Mouse (Mus musculus): Measurements from ENCODE around the gene Prg3. TPM values are rescaled to one million over a fixed set of nuclear protein-coding genes. Genes with fewer than 3 reads are reported as not detected.

The Prg3 gene
- total and polyA plus RNA-seq, 3 experiments = 0.42 to 92.3 TPM; not detected in 1

DNA sequence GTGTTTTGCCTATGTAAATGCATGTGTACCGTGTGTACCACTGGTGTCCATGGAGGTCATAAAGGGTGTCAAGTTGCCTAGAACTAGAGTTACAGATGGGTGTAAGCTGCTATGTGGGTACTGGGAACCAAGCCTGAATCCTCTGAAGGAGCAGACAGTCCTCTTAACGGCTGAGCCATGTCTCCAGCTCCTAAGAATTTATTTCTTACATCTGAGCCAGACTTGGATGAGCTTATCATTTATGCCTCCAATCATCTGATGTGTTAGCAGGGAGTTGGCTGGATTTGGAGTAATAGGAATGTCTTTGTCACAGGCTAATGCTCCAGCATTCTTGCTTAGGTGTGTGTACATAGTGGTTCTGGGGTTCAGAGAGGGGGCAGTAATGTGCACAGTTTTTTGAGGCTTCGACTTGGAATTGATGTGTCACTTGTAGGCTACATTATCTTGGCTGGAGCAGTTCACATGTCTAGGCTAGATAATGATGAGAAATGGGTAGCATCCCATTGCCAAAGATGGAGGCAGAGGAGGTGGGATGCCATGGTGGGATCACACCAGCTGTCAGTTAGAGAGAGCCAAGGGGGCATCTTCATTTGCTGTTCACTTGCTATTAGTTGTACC lies 40.8 kb upstream of the Prg3 start:
- Histone ChIP-seq H3K4me3 (ENCODE audit: low read depth, low read length) (no peak overlapping the region), H3K36me3 (replicated peaks) (peaks cover 94% of the 10 kb centered on the region), H3K9me3 (replicated peaks) (no peaks in the 10 kb centered on the region), H3K27me3 (ENCODE audit: insufficient read depth, low read length) (no peaks in the 10 kb centered on the region), H3K4me1 (ENCODE audit: insufficient read depth, low read depth, low read length) (peaks cover 42% of the 10 kb centered on the region)
- DNase-seq (ENCODE audit: low spot score) = no peak
- no peak for ATAC-seq (ENCODE audit: extremely low read depth, insufficient number of reproducible peaks, low FRiP score, poor library complexity, severe bottlenecking)
- TF ChIP-seq TAL1 (conservative IDR thresholded peaks at IDR 0.05; ENCODE audit: low read depth, low read length) (no peak), POLR2AphosphoS5 (IDR thresholded peaks at IDR 0.05; ENCODE audit: insufficient replicate concordance, low read depth, low read length) (no peak), CTCF (IDR thresholded peaks at IDR 0.05; ENCODE audit: low read depth, low read length) (no peak), GATA1 (IDR thresholded peaks at IDR 0.05; ENCODE audit: borderline replicate concordance, low read length) (no peak), GATA2 (IDR thresholded peaks at IDR 0.05; ENCODE audit: borderline replicate concordance, low read depth, low read length) (no peak)

DNA sequence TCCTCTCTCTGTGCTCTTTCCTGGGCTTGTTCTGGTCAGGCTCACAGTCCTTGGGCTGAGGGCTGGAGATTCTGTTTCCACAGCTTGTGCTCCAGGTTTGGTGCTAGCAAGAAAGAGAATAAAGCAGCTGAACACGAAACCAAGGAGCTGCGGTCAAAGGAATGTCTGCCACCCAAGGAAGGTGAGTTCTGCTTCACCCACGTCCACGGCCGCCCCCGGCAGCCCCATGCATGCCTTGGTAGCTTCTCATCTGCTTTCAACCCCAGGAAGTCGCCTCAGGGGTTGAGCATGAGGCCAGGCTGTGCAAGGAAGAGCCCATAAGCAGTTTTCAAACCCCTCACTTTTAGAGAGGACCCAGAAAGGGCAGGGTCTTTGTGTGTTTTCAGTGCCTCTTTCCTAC lies 39.8 kb upstream of the Prg3 start:
- peaks cover 96% of the 10 kb centered on the region for H3K36me3 ChIP-seq (replicated peaks)
- H3K9me3 ChIP-seq (replicated peaks) = no peaks in the 10 kb centered on the region
- H3K27me3 ChIP-seq (ENCODE audit: insufficient read depth, low read length) = no peaks in the 10 kb centered on the region
- TF ChIP-seq CTCF (IDR thresholded peaks at IDR 0.05; ENCODE audit: low read depth, low read length) (no peak), TAL1 (conservative IDR thresholded peaks at IDR 0.05; ENCODE audit: low read depth, low read length) (no peak), POLR2AphosphoS5 (IDR thresholded peaks at IDR 0.05; ENCODE audit: insufficient replicate concordance, low read depth, low read length) (no peak), GATA2 (IDR thresholded peaks at IDR 0.05; ENCODE audit: borderline replicate concordance, low read depth, low read length) (no peak), GATA1 (IDR thresholded peaks at IDR 0.05; ENCODE audit: borderline replicate concordance, low read length) (no peak)
- DNase-seq (ENCODE audit: low spot score) = no peak
- ATAC-seq (ENCODE audit: extremely low read depth, insufficient number of reproducible peaks, low FRiP score, poor library complexity, severe bottlenecking) = no peak
- peaks cover 42% of the 10 kb centered on the region for H3K4me1 ChIP-seq (ENCODE audit: insufficient read depth, low read depth, low read length)
- no peak overlapping the region for H3K4me3 ChIP-seq (ENCODE audit: low read depth, low read length)

DNA sequence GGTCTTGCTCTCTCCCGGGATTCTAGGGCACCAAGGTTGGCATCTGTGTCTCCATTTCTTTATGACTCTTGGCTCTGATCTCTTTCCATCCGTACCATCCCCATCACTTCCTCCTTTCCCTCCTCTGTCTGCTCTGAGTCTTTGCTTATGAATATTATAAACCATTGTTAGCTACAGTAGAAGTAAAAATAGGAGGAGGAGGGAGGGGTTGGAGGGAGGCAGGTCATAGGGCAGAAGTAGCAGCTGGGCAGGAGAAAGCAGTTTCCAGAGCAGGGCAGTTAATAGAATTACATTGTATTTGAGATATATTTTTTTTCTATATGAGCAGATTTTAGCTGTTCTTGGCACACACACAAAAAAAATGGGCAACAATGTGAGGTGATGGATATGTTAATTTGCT lies 39.3 kb upstream of the Prg3 start:
- H3K4me3 ChIP-seq (ENCODE audit: low read depth, low read length) = no peak overlapping the region
- H3K9me3 ChIP-seq (replicated peaks) = no peaks in the 10 kb centered on the region
- TF ChIP-seq GATA1 (IDR thresholded peaks at IDR 0.05; ENCODE audit: borderline replicate concordance, low read length) (no peak), GATA2 (IDR thresholded peaks at IDR 0.05; ENCODE audit: borderline replicate concordance, low read depth, low read length) (no peak), CTCF (IDR thresholded peaks at IDR 0.05; ENCODE audit: low read depth, low read length) (no peak), TAL1 (conservative IDR thresholded peaks at IDR 0.05; ENCODE audit: low read depth, low read length) (no peak), POLR2AphosphoS5 (IDR thresholded peaks at IDR 0.05; ENCODE audit: insufficient replicate concordance, low read depth, low read length) (no peak)
- ATAC-seq (ENCODE audit: extremely low read depth, insufficient number of reproducible peaks, low FRiP score, poor library complexity, severe bottlenecking) (no peak), DNase-seq (ENCODE audit: low spot score) (no peak)
- no peaks in the 10 kb centered on the region for H3K27me3 ChIP-seq (ENCODE audit: insufficient read depth, low read length)
- peaks cover 41% of the 10 kb centered on the region for H3K4me1 ChIP-seq (ENCODE audit: insufficient read depth, low read depth, low read length)
- H3K36me3 ChIP-seq (replicated peaks) = peaks cover 96% of the 10 kb centered on the region

DNA sequence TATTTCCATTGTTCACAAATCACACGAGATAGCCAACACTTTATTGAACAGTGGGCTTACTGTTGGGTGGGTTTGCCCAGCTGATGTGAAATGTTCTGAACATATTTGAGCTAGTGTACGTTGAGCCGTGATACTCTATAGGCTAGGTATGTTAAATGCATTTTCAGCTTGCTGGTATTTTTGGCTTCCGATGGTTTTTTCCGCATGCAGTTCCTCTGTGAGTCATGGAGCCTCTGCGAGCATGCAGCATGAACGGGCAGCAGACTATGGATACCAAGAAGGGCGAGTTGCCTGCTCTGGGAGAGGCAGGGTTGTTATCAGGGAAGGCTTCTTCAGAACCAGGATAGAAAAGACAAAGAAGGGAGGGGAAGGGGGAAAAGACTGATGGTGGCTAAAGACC lies 37.0 kb upstream of the Prg3 start:
- Histone ChIP-seq H3K27me3 (ENCODE audit: insufficient read depth, low read length) (no peaks in the 10 kb centered on the region), H3K4me1 (ENCODE audit: insufficient read depth, low read depth, low read length) (peaks cover 41% of the 10 kb centered on the region), H3K36me3 (replicated peaks) (peaks cover 94% of the 10 kb centered on the region), H3K4me3 (ENCODE audit: low read depth, low read length) (no peak overlapping the region), H3K9me3 (replicated peaks) (no peaks in the 10 kb centered on the region)
- TF ChIP-seq CTCF (IDR thresholded peaks at IDR 0.05; ENCODE audit: low read depth, low read length) = no peak
- TF ChIP-seq TAL1 (conservative IDR thresholded peaks at IDR 0.05; ENCODE audit: low read depth, low read length) = no peak
- TF ChIP-seq GATA1 (IDR thresholded peaks at IDR 0.05; ENCODE audit: borderline replicate concordance, low read length) = no peak
- no peak for TF ChIP-seq GATA2 (IDR thresholded peaks at IDR 0.05; ENCODE audit: borderline replicate concordance, low read depth, low read length)
- no peak for TF ChIP-seq POLR2AphosphoS5 (IDR thresholded peaks at IDR 0.05; ENCODE audit: insufficient replicate concordance, low read depth, low read length)
- no peak for DNase-seq (ENCODE audit: low spot score)
- no peak for ATAC-seq (ENCODE audit: extremely low read depth, insufficient number of reproducible peaks, low FRiP score, poor library complexity, severe bottlenecking)

DNA sequence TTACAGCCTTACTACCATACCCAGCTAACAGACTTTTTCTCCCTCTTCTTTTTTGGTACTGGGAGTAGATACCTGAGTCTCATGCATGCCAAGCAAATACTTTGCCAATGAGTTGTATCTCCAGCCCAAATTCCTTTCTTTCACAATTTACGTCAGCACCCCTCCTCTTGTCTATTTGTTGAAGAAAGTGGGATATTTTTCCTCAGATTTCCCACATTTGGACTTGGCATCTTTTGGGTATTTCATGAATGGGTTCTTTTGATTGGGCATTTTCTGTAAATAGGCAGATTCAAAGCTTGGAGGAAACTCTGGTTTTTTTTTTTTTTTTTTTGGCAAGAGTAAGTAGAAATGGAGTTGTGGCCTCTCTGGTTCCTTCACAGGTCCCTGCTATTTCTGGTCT lies 35.8 kb upstream of the Prg3 start:
- no peak for TF ChIP-seq POLR2AphosphoS5 (IDR thresholded peaks at IDR 0.05; ENCODE audit: insufficient replicate concordance, low read depth, low read length)
- no peak for TF ChIP-seq GATA2 (IDR thresholded peaks at IDR 0.05; ENCODE audit: borderline replicate concordance, low read depth, low read length)
- no peak for TF ChIP-seq TAL1 (conservative IDR thresholded peaks at IDR 0.05; ENCODE audit: low read depth, low read length)
- TF ChIP-seq CTCF (IDR thresholded peaks at IDR 0.05; ENCODE audit: low read depth, low read length) = no peak
- no peak for TF ChIP-seq GATA1 (IDR thresholded peaks at IDR 0.05; ENCODE audit: borderline replicate concordance, low read length)
- DNase-seq (ENCODE audit: low spot score) (no peak), ATAC-seq (ENCODE audit: extremely low read depth, insufficient number of reproducible peaks, low FRiP score, poor library complexity, severe bottlenecking) (no peak)
- no peak overlapping the region for H3K4me3 ChIP-seq (ENCODE audit: low read depth, low read length)
- H3K27me3 ChIP-seq (ENCODE audit: insufficient read depth, low read length) = no peaks in the 10 kb centered on the region
- H3K4me1 ChIP-seq (ENCODE audit: insufficient read depth, low read depth, low read length) = peaks cover 36% of the 10 kb centered on the region
- no peaks in the 10 kb centered on the region for H3K9me3 ChIP-seq (replicated peaks)
- H3K36me3 ChIP-seq (replicated peaks) = peaks cover 94% of the 10 kb centered on the region

DNA sequence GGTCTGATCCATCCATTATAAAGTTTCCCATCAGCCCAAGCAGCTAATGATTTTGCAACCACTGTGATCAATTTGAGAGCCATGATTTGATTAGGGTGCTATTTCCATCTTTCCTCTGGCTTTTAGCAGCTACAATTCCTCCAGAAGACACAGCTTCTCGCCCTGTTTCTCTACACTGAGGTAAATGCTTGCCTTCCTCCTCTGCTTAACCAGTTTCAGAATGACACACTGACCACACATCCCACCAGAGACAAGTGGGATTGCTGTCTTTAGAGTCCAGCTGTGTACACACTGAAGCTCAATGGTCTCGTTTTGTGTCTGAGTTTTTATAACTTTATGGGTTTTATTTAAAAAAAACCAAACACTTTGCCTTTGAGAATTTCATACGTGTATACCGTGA lies 35.3 kb upstream of the Prg3 start:
- H3K4me1 ChIP-seq (ENCODE audit: insufficient read depth, low read depth, low read length) = peaks cover 32% of the 10 kb centered on the region
- TF ChIP-seq POLR2AphosphoS5 (IDR thresholded peaks at IDR 0.05; ENCODE audit: insufficient replicate concordance, low read depth, low read length) (no peak), CTCF (IDR thresholded peaks at IDR 0.05; ENCODE audit: low read depth, low read length) (no peak), TAL1 (conservative IDR thresholded peaks at IDR 0.05; ENCODE audit: low read depth, low read length) (no peak), GATA1 (IDR thresholded peaks at IDR 0.05; ENCODE audit: borderline replicate concordance, low read length) (no peak), GATA2 (IDR thresholded peaks at IDR 0.05; ENCODE audit: borderline replicate concordance, low read depth, low read length) (no peak)
- H3K36me3 ChIP-seq (replicated peaks) = peaks cover 93% of the 10 kb centered on the region
- no peaks in the 10 kb centered on the region for H3K27me3 ChIP-seq (ENCODE audit: insufficient read depth, low read length)
- ATAC-seq (ENCODE audit: extremely low read depth, insufficient number of reproducible peaks, low FRiP score, poor library complexity, severe bottlenecking) = no peak
- H3K4me3 ChIP-seq (ENCODE audit: low read depth, low read length) = no peak overlapping the region
- no peak for DNase-seq (ENCODE audit: low spot score)
- H3K9me3 ChIP-seq (replicated peaks) = no peaks in the 10 kb centered on the region
